Mouse (Mus musculus) heart, embryonic 11.5 days (tissue): ENCODE measurements around the gene Ercc6l. TPM values are rescaled to one million over a fixed set of nuclear protein-coding genes. Genes with fewer than 3 reads are reported as not detected.

Source experiments
- ATAC-seq: fragments of 200-750 bp; cut with Nextera tagmentation; replicated peaks from 2 replicates; pipeline ENCODE4 v1.8.0; 2017; ENCODE audit warnings: moderate library complexity; ENCODE audit not compliant: insufficient number of reproducible peaks, low FRiP score, low TSS enrichment
- H3K27ac ChIP-seq: fragments of 300-500 bp; sonication (generic); 2 replicates; pipeline ENCODE4 v1.5.1; 2014; ENCODE audit warnings: mild to moderate bottlenecking, low read depth, low read length
- H3K27me3 ChIP-seq: fragments of 300-500 bp; sonication (generic); 2 replicates; pipeline ENCODE4 v1.6.1; 2014; ENCODE audit warnings: mild to moderate bottlenecking, low read length, mixed read lengths; ENCODE audit not compliant: control insufficient read depth, insufficient read depth
- H3K36me3 ChIP-seq: fragments of 300-500 bp; sonication (generic); 2 replicates; pipeline ENCODE4 v1.6.1; 2014; ENCODE audit warnings: mild to moderate bottlenecking, low read length, moderate library complexity, mixed read lengths; ENCODE audit not compliant: control insufficient read depth, insufficient read depth
- H3K4me1 ChIP-seq: fragments of 300-500 bp; sonication (generic); 2 replicates; pipeline ENCODE4 v1.6.1; 2014; ENCODE audit warnings: low read length; ENCODE audit not compliant: control insufficient read depth, insufficient read depth
- H3K4me2 ChIP-seq: fragments of 300-500 bp; sonication (generic); 2 replicates; pipeline ENCODE4 v1.6.1; 2014; ENCODE audit warnings: mild to moderate bottlenecking, moderate library complexity
- H3K4me3 ChIP-seq: fragments of 300-500 bp; sonication (generic); 2 replicates; pipeline ENCODE4 v1.5.1; 2014; ENCODE audit warnings: low read depth, low read length
- H3K9ac ChIP-seq: fragments of 300-500 bp; sonication (generic); 2 replicates; pipeline ENCODE4 v1.6.1; 2014; ENCODE audit warnings: mild to moderate bottlenecking, low read depth, low read length, moderate library complexity
- H3K9me3 ChIP-seq: fragments of 300-500 bp; sonication (generic); replicated peaks from 2 replicates; pipeline ENCODE4 v1.6.1; 2016; ENCODE audit warnings: low read length; ENCODE audit not compliant: control insufficient read depth
- WGBS: fragments of 180-500 bp; shearing (Covaris S2); extraction: QIAGEN DNeasy Blood & Tissue Kit; methylation state at CpG from one replicate; pipeline ENCODE4 v1.1.7; 2014; ENCODE audit not compliant: insufficient replicate concordance; 5-methylcytosine and 5-hydroxymethylcytosine counted together
- polyA plus RNA-seq: library from polyadenylated mRNA; unstranded; fragments of >200 nt; fragmentation: Nextera tagmentation; extraction: Ambion mirVana; gene quantifications from 2 replicates; pipeline ENCODE4 v1.2.1, GENCODE M21; 2014

The Ercc6l gene
- polyA plus RNA-seq, 1 experiment from 2014 or later, result 9.8 TPM

GRCm38 (mm10) chrX:102170135-102170534 is 13.2 kb upstream of the Ercc6l start:
- no peaks in the 10 kb centered on the region for H3K36me3 ChIP-seq
- no peaks in the 10 kb centered on the region; the same call in 1 of the 2 replicates for H3K27me3 ChIP-seq
- ATAC-seq, result no peak
- no peak overlapping the region for H3K9ac ChIP-seq
- H3K4me2 ChIP-seq, result no peak overlapping the region
- H3K9me3 ChIP-seq, result no peaks in the 10 kb centered on the region
- H3K4me3 ChIP-seq, result no peak overlapping the region
- H3K4me1 ChIP-seq, result no peaks in the 10 kb centered on the region
- H3K27ac ChIP-seq, result no peak overlapping the region
- 47% methylated on average over 3 of the region's 3 CpGs for WGBS

- ATAC-seq, result no peak
- Histone ChIP-seq H3K27me3 (no peaks in the 10 kb centered on the region; the same call in 1 of the 2 replicates), H3K27ac (no peak overlapping the region), H3K9me3 (no peaks in the 10 kb centered on the region), H3K4me2 (no peak overlapping the region), H3K36me3 (no peaks in the 10 kb centered on the region), H3K4me1 (no peaks in the 10 kb centered on the region), H3K9ac (no peak overlapping the region), H3K4me3 (no peak overlapping the region)
- 72% methylated on average over 1 of the region's 1 CpGs for whole genome bisulfite sequencing
Observed at GRCm38 (mm10) chrX:102169724-102170123, 12.8 kb upstream of the Ercc6l start.

GRCm38 (mm10) chrX:102166986-102167385 is 10.1 kb upstream of the Ercc6l start:
- Histone ChIP-seq H3K9ac (no peak overlapping the region), H3K36me3 (no peaks in the 10 kb centered on the region), H3K4me3 (no peak overlapping the region), H3K4me1 (no peaks in the 10 kb centered on the region), H3K9me3 (no peaks in the 10 kb centered on the region), H3K4me2 (no peak overlapping the region), H3K27ac (no peak overlapping the region), H3K27me3 (no peaks in the 10 kb centered on the region; the same call in 1 of the 2 replicates)
- WGBS, result 45% methylated on average over 6 of the region's 6 CpGs
- ATAC-seq, result no peak

- Histone ChIP-seq H3K4me1 (no peaks in the 10 kb centered on the region), H3K27ac (no peak overlapping the region), H3K9me3 (no peaks in the 10 kb centered on the region), H3K4me2 (no peak overlapping the region), H3K27me3 (no peaks in the 10 kb centered on the region; the same call in 1 of the 2 replicates), H3K9ac (no peak overlapping the region), H3K36me3 (no peaks in the 10 kb centered on the region), H3K4me3 (no peak overlapping the region)
- WGBS, result 65% methylated on average over 5 of the region's 5 CpGs
- ATAC-seq, result no peak
Observed at GRCm38 (mm10) chrX:102166521-102166920, 9.6 kb upstream of the Ercc6l start.

- no peak for ATAC-seq
- H3K27ac ChIP-seq, result no peak overlapping the region
- no peak overlapping the region for H3K4me2 ChIP-seq
- H3K9me3 ChIP-seq, result no peaks in the 10 kb centered on the region
- WGBS, result 89% methylated on average over 4 of the region's 4 CpGs
- H3K27me3 ChIP-seq, result no peaks in the 10 kb centered on the region
- no peaks in the 10 kb centered on the region for H3K4me1 ChIP-seq
- H3K4me3 ChIP-seq, result no peak overlapping the region
- no peaks in the 10 kb centered on the region for H3K36me3 ChIP-seq
- no peak overlapping the region for H3K9ac ChIP-seq
Observed at GRCm38 (mm10) chrX:102163529-102163928, 6.6 kb upstream of the Ercc6l start.

GRCm38 (mm10) chrX:102163096-102163495 is 6.2 kb upstream of the Ercc6l start:
- no peak for ATAC-seq
- Histone ChIP-seq H3K4me1 (no peaks in the 10 kb centered on the region), H3K4me2 (no peak overlapping the region), H3K36me3 (no peaks in the 10 kb centered on the region), H3K9me3 (no peaks in the 10 kb centered on the region), H3K27ac (no peak overlapping the region), H3K4me3 (no peak overlapping the region), H3K9ac (no peak overlapping the region), H3K27me3 (no peaks in the 10 kb centered on the region)
- WGBS, result 34% methylated on average over 2 of the region's 2 CpGs

GRCm38 (mm10) chrX:102160528-102160927 is 3.6 kb upstream of the Ercc6l start:
- Histone ChIP-seq H3K27ac (no peak overlapping the region), H3K36me3 (no peaks in the 10 kb centered on the region), H3K9me3 (no peaks in the 10 kb centered on the region), H3K27me3 (no peaks in the 10 kb centered on the region), H3K4me3 (no peak overlapping the region), H3K4me2 (no peak overlapping the region), H3K4me1 (no peaks in the 10 kb centered on the region), H3K9ac (no peak overlapping the region)
- no peak for ATAC-seq
- WGBS, result 75% methylated on average over 2 of the region's 2 CpGs

GRCm38 (mm10) chrX:102159778-102160177 is 2.9 kb upstream of the Ercc6l start:
- no peak overlapping the region for H3K9ac ChIP-seq
- no peak for ATAC-seq
- H3K27me3 ChIP-seq, result no peaks in the 10 kb centered on the region
- no peaks in the 10 kb centered on the region for H3K9me3 ChIP-seq
- no peak overlapping the region for H3K27ac ChIP-seq
- no peak overlapping the region for H3K4me3 ChIP-seq
- H3K4me2 ChIP-seq, result no peak overlapping the region
- 51% methylated on average over 2 of the region's 2 CpGs for WGBS
- no peaks in the 10 kb centered on the region for H3K36me3 ChIP-seq
- H3K4me1 ChIP-seq, result no peaks in the 10 kb centered on the region

- Histone ChIP-seq H3K27me3 (no peaks in the 10 kb centered on the region), H3K9ac (peak overlapping the region; percentile 61; the same call in 1 of the 2 replicates), H3K4me1 (no peaks in the 10 kb centered on the region), H3K36me3 (no peaks in the 10 kb centered on the region), H3K4me3 (peak overlapping the region; percentile 38), H3K4me2 (peak overlapping the region; percentile 51), H3K27ac (peak overlapping the region; percentile 70), H3K9me3 (no peaks in the 10 kb centered on the region)
- 47% methylated on average over 5 of the region's 5 CpGs for WGBS
- ATAC-seq, result no peak
Observed at GRCm38 (mm10) chrX:102157423-102157791, 516 bp upstream of the Ercc6l start.
